Mouse (Mus musculus): ENCODE measurements around the gene Actbl2. TPM values are rescaled to one million over a fixed set of nuclear protein-coding genes. Genes with fewer than 3 reads are reported as not detected.

The Actbl2 gene
- polyA plus RNA-seq (2017; shearing (Covaris generic)) = not detected

DNA sequence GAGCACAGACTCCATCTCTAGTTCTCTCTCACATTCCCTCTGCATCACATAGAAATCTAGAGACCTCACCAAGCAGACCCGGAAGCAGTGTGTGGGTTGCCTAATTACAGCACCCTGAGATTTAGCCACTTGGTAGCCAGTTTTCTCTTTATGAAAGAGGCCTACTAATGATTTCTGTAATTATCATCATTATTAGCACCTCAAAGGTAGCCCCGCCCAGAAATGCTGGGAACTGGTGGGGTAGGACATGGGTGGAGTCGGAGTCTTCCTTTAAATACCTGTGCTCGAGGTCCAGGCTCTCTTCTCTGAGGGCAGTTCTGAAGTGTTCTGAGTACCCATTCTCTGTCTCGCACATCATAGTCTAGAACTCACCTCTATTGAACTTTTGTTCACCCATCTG is at the start of gene Actbl2:
Gene Actbl2, plus strand, starts transcription at position 301 of the 400 bp plus-strand sequence.

Other genes starting within 250 kb of the Actbl2 start
- 100 to 1,000 TPM; 124 to 142 TPM for gene Gpbp1, start 235.1 kb downstream of the Actbl2 start, polyA plus RNA-seq (2017; shearing (Covaris generic))